Mouse (Mus musculus) neural tube, embryonic 13.5 days (tissue): ENCODE results near the gene A930018P22Rik. TPM values are rescaled to one million over a fixed set of nuclear protein-coding genes. Genes with fewer than 3 reads are reported as not detected.
A peak's percentile ranks its signal among the peaks of the same experiment; 100 is the strongest.
"Not testable (repeated sequence)": the region's sequence is repeated elsewhere in the genome, so short reads cannot be mapped to it uniquely, and the experiment has no call there.

Experiments used
- ATAC-seq: fragments of 200-750 bp; cut with Nextera tagmentation; 2 replicates; pipeline ENCODE4 v1.8.0; 2017; ENCODE audit warnings: low read depth, mild to moderate bottlenecking, moderate TSS enrichment, moderate library complexity
- H3K27ac ChIP-seq: fragments of 300-500 bp; sonication (generic); replicated peaks from 2 replicates; pipeline ENCODE4 v1.5.1; 2015; ENCODE audit warnings: moderate library complexity, mild to moderate bottlenecking, inconsistent platforms
- H3K27me3 ChIP-seq: fragments of 300-500 bp; sonication (generic); 2 replicates; pipeline ENCODE4 v1.6.1; 2015; ENCODE audit warnings: mild to moderate bottlenecking, inconsistent platforms
- H3K36me3 ChIP-seq: fragments of 300-500 bp; sonication (generic); 2 replicates; pipeline ENCODE4 v1.6.1; 2015; ENCODE audit warnings: mild to moderate bottlenecking, inconsistent platforms
- H3K4me1 ChIP-seq: fragments of 300-500 bp; sonication (generic); replicated peaks from 2 replicates; pipeline ENCODE4 v1.6.1; 2015; ENCODE audit warnings: inconsistent platforms
- H3K4me2 ChIP-seq: fragments of 300-500 bp; sonication (generic); 2 replicates; pipeline ENCODE4 v1.6.1; 2015; ENCODE audit warnings: inconsistent platforms, mild to moderate bottlenecking, moderate library complexity
- H3K4me3 ChIP-seq: fragments of 300-500 bp; sonication (generic); 2 replicates; pipeline ENCODE4 v1.5.1; 2015; ENCODE audit warnings: mild to moderate bottlenecking, inconsistent platforms
- H3K9ac ChIP-seq: fragments of 300-500 bp; sonication (generic); 2 replicates; pipeline ENCODE4 v1.6.1; 2015; ENCODE audit warnings: moderate library complexity, mild to moderate bottlenecking, inconsistent platforms
- H3K9me3 ChIP-seq: fragments of 300-500 bp; sonication (generic); 2 replicates; pipeline ENCODE4 v1.6.1; 2016; ENCODE audit warnings: inconsistent platforms
- WGBS: fragments of 180-500 bp; shearing (Covaris S2); methylation state at CpG from one replicate; pipeline ENCODE4 v1.1.7; 2015; 5-methylcytosine and 5-hydroxymethylcytosine counted together
- polyA plus RNA-seq: library from polyadenylated mRNA; unstranded; fragments of >200 nt; fragmentation: Nextera tagmentation; extraction: Ambion mirVana; gene quantifications from 2 replicates; pipeline ENCODE4 v1.2.1, GENCODE M21; 2015

Gene A930018P22Rik
- polyA plus RNA-seq = 0.24 TPM in 1 of 2 replicates, not detected in the other

DNA sequence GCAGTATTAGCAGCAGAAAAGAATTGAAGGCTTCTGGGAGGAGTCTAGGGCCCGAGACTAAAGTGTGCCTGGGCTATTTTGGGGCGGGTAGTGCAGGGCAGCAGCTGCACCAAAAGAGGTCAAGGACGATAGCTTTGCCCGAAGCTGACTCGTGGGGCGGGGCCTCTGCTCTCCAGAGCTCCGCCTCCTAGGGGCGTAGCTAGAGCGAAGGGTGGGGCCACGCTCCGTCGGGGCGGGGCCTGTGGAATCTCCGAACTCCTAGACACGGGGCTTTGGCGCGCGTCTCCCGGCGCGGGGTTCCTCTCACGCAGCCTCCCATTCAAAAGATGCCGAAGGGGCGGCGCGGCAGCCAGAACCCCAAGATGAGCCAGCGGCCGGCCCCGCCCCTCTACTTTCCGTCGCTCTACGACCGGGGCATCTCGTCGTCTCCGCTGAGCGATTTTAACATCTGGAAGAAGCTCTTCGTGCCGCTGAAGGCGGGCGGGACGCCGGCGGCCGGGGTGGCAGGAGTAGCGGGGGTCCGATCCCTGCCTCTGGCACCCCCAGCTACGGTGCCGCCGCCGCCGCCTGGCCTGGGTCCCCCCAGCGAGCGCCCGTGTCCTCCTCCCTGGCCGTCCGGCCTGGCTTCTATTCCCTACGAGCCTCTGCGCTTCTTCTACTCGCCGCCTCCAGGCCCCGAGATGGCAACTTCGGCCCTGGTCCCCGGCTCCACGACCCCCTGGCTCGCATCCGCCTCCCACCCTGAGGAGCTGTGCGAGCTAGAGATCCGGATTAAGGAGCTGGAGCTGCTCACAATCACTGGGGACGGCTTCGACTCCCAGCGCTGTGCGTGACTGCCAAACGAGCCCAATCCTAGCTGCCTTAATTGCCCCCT is at the start of gene A930018P22Rik:
Gene A930018P22Rik, plus strand, starts transcription at position 265 of the 874 bp plus-strand sequence.
- WGBS = under 1% methylated on average over 72 of the region's 74 CpGs
- peaks cover 27% of the 10 kb centered on the region for H3K27me3 ChIP-seq
- H3K4me2 ChIP-seq = peak within 1 kb of the TSS; percentile 95
- peak within 1 kb of the TSS; percentile 78 for H3K9ac ChIP-seq
- H3K27ac ChIP-seq = 0 out of 2 replicates have a peak within 1 kb of the TSS, but pooled peaks have one; percentile 49
- no peaks in the 10 kb centered on the region for H3K36me3 ChIP-seq
- ATAC-seq = peak; percentile 94
- H3K4me1 ChIP-seq = peaks cover 24% of the 10 kb centered on the region
- no peaks in the 10 kb centered on the region for H3K9me3 ChIP-seq
- peak within 1 kb of the TSS; percentile 73 for H3K4me3 ChIP-seq

DNA sequence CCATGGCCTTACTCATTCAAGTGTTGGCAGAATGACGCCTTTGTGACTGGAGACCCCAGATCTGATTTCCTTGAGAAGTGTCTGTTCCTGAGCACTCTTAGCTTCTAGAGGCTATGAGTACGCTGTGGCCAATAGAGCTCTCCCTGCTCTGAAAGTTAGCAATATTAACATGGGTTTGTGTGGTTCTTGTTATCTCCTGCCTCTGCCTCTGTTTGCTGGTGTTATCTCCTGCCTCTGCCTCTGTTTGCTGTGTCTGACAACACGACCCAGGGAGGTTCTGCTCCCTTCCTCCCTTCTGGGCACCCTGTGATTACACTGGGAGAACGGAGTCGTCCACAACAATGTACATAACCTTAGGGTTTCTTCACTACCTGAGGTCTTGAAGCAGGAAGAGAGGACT is 44.3 kb upstream of the A930018P22Rik start:
- H3K4me2 ChIP-seq, H3K4me3 ChIP-seq, H3K27ac ChIP-seq, H3K9me3 ChIP-seq, ATAC-seq, H3K9ac ChIP-seq, H3K27me3 ChIP-seq, H3K36me3 ChIP-seq, H3K4me1 ChIP-seq: not testable (repeated sequence)
- 76% methylated on average over 5 of the region's 5 CpGs for WGBS

DNA sequence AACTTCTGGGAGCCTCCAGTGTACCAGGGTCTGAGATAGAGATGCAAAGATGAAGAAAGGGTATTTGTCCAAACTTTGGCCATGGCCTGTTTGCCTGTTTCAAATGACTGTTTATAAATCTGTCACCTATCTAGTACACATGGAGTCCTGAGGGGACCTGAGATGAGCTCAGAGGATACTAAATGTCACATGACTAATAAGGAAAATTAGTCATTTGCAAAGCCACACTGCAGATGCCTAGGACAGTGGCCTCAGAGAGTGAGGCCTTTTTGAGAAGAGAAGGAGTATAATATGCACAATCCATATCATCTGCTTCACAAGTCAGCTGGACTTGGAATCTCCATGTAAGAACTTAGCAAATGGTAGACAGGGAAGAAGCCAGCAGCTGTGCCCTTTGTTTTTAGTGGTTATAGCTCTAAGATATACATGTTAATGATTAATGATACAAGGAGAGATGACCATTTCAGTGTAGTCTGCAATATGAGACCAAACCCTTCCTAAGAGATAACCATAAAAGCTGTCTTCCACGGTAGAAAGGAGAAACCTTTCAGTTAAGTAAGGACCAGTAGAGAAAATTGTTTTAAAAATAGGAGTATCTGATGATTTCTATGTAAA is 41.0 kb upstream of the A930018P22Rik start:
- not testable (repeated sequence) for H3K4me2 ChIP-seq, H3K9ac ChIP-seq, H3K27ac ChIP-seq, H3K36me3 ChIP-seq, H3K4me1 ChIP-seq, H3K4me3 ChIP-seq, H3K9me3 ChIP-seq, ATAC-seq, H3K27me3 ChIP-seq
- WGBS = no CpG with 5 or more reads among the region's 1 CpGs

DNA sequence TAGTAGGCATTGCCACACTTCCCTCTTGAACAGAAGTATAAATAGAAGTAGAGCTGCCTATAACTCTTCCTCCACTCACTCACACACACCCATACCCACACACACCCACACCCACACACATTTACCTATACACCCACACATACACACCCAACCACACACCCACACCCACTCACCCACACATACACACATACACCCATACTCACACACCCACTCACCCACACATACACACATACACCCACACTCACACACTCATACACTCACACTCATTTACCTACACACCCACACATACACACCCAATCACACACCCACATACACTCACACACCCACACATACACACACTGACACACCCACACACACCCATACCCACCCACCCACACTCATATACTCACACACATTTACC is 40.1 kb upstream of the A930018P22Rik start:
- Histone ChIP-seq H3K4me3 (no peak overlapping the region), H3K27ac (no peak overlapping the region), H3K4me1 (no peaks in the 10 kb centered on the region), H3K9me3 (no peaks in the 10 kb centered on the region), H3K9ac (no peak overlapping the region), H3K27me3 (no peaks in the 10 kb centered on the region), H3K4me2 (no peak overlapping the region), H3K36me3 (no peaks in the 10 kb centered on the region)
- no peak for ATAC-seq

DNA sequence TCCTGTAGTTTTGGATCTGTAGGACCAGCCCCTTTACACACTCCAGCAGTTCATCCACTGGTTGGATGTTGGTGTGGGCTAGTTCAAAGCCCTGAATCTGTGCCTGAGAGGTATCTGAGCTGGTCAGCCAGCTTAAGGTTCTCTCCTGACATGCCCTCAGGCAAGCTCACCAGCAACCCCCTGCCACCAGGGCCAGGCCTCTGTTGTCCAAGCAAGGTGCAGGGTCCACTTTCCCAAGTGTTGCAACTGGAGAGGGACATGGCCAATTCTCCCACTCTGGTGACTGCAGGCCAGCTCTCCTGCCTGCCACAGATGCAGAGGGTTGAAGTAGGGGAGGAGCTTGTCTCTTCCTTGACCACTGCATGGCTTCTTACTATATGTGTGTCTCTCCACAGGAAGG is 38.5 kb upstream of the A930018P22Rik start:
- not testable (repeated sequence) for H3K9ac ChIP-seq, ATAC-seq, H3K27me3 ChIP-seq, H3K36me3 ChIP-seq, H3K9me3 ChIP-seq, H3K27ac ChIP-seq, H3K4me1 ChIP-seq, H3K4me2 ChIP-seq, H3K4me3 ChIP-seq

DNA sequence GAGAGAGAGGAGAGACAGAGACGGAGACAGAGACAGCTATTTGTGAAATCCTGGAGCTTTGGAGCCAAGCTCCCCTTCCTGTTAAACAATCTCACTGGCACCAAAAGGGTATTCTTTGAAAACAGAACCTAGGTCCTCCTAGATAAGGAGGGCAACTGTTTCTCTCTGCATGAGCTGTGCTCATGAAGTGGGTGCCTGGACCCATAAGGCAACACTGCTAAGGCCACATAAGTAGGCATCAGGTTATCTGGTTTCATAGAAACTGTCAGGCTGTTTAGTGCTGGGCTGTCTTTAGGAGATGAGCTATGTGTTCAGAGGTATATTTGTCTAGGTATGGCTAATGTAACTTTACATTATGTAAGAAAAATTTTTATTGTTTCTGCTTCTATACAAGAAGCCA is 35.0 kb upstream of the A930018P22Rik start:
- not testable (repeated sequence) for H3K27me3 ChIP-seq, ATAC-seq, H3K4me1 ChIP-seq, H3K36me3 ChIP-seq, H3K4me2 ChIP-seq, H3K9ac ChIP-seq, H3K27ac ChIP-seq, H3K9me3 ChIP-seq, H3K4me3 ChIP-seq
- WGBS = 100% methylated on average over 1 of the region's 1 CpGs

DNA sequence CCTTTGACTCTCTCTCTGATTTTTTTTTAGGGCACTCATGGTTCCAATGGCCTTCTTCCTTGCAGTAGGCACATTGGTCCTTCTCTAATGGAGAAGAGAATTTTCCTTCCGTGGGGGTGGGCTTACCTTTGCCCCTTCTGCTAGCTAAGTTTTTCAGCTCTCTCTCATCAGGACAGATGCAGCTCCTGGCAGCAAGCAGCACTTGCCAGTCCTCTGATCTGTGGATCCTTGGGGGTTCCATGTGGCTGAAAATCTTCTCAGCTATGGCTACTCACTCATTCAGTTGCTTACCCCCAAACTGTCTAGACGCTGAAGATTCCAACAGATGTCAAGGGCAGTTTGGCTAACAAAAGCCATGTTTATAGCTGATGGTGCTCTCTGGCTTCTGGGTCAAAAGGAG is 29.3 kb upstream of the A930018P22Rik start:
- H3K27me3 ChIP-seq = no peaks in the 10 kb centered on the region
- H3K9ac ChIP-seq = no peak overlapping the region
- WGBS = 72% methylated on average over 2 of the region's 2 CpGs
- H3K4me2 ChIP-seq = no peak overlapping the region
- H3K27ac ChIP-seq = no peak overlapping the region
- H3K36me3 ChIP-seq = no peaks in the 10 kb centered on the region
- H3K4me1 ChIP-seq = peaks cover 10% of the 10 kb centered on the region
- ATAC-seq = no peak
- no peaks in the 10 kb centered on the region for H3K9me3 ChIP-seq
- no peak overlapping the region for H3K4me3 ChIP-seq

DNA sequence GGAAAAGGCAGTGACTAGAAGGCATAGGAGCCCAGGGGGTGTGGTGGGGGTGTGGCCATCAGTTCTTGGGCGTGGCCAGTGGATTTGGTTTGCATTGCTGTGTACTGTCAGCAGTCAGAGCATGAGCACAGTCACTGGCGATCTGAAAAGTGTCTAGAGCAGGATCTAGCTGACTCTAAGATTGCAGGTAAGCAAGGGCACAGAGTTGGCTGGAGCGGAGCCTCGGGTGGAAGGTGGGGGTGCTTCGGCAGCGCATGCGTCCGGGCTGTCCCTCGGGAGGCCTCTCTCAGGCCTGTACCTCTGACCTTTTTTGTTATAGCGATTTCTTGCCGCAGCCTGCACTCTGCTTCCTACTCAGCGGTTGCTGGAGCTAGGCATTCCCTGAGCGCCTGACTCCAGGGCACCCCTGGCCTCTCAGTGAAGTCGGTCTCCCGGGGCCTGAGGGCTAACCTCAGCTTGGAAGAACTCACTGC is 26.8 kb upstream of the A930018P22Rik start, which contains the start of gene Cd59a:
Gene Cd59a, plus strand, starts transcription at position 61 of the 473 bp plus-strand sequence.
- H3K36me3 ChIP-seq = no peaks in the 10 kb centered on the region
- peak; percentile 92 for ATAC-seq
- WGBS = 3% methylated on average over 15 of the region's 15 CpGs
- no peaks in the 10 kb centered on the region for H3K9me3 ChIP-seq
- peak within 1 kb of the TSS; percentile 43 for H3K4me3 ChIP-seq
- H3K4me2 ChIP-seq = peak within 1 kb of the TSS; percentile 63
- H3K27ac ChIP-seq = peak within 1 kb of the TSS; percentile 67
- peaks cover 10% of the 10 kb centered on the region for H3K4me1 ChIP-seq
- no peaks in the 10 kb centered on the region for H3K27me3 ChIP-seq
- H3K9ac ChIP-seq = peak within 1 kb of the TSS; percentile 67

DNA sequence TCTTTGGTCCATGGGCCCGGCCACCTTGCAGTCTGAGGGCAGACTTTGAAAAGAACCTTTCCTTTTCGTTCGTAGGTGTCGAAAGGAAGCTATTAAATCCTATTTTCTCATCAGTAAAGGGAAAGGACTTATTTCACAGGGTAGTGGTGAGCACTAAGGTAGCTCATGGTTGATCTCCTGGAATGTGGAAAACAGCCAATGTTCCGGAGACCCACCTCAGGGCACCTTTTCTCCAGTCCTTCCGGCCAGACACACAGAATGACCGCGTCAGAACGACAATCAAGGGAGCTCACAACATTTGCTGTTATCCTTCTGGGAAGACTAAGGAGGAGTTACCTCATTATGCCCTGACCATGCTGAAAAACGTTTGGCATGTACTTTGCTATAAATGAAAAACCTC is 26.3 kb upstream of the A930018P22Rik start:
- 37% methylated on average over 10 of the region's 10 CpGs for WGBS
- no peak for ATAC-seq

DNA sequence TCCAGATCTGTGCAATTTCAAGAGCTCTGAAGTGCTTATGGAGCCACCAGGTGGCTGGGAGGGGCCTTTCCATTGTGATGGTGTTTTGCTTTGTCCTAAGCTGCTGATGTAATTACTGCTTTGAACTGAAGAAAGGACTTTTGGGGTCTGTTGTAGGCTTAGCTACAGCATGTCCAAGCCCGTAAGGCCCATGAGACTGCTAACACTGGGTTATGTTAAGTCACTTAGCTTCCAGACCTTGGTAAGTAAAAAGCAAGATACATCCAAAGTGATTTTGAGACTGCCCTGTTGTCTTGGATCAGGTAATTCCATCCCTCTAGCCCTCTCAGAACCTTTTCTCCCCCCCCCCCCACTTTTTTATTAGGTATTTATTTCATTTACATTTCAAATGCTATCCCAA is 25.8 kb upstream of the A930018P22Rik start:
- H3K27me3 ChIP-seq, H3K4me3 ChIP-seq, H3K9me3 ChIP-seq, H3K9ac ChIP-seq, H3K27ac ChIP-seq, ATAC-seq, H3K36me3 ChIP-seq: not testable (repeated sequence)
- WGBS = 78% methylated on average over 1 of the region's 1 CpGs
- H3K4me2 ChIP-seq = peak overlapping the region; percentile 63; the same call in 1 of the 2 replicates
- peaks cover 10% of the 10 kb centered on the region for H3K4me1 ChIP-seq

More for the DNA sequence above, 26.3 kb upstream of the A930018P22Rik start:
- no peaks in the 10 kb centered on the region for H3K9me3 ChIP-seq
- peak overlapping the region; percentile 63 for H3K4me2 ChIP-seq
- peak overlapping the region; percentile 67 for H3K9ac ChIP-seq
- H3K27me3 ChIP-seq = no peaks in the 10 kb centered on the region
- H3K27ac ChIP-seq = peak overlapping the region; percentile 67
- H3K36me3 ChIP-seq = no peaks in the 10 kb centered on the region
- peaks cover 10% of the 10 kb centered on the region for H3K4me1 ChIP-seq
- peak overlapping the region; percentile 43 for H3K4me3 ChIP-seq

DNA sequence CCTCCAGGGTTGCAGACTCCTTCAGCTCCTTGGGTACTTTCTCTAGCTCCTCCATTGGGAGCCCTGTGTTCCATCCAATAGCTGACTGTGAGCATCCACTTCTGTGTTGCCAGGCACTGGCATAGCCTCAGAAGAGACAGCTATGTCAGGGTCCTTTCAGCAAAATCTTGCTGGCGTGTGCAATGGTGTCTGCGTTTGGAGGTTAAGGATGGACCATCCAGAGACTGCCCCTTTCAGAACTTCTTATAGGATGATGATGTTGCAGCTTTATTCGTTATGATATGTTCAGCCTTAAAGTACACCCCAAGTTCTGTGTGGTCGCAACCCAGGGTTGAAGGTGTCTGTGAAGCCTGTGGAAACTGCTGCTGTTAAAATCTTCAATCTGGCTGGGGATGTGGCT is 25.2 kb upstream of the A930018P22Rik start:
- 96% methylated on average over 4 of the region's 4 CpGs for WGBS
- not testable (repeated sequence) for H3K4me2 ChIP-seq, H3K4me3 ChIP-seq, H3K9ac ChIP-seq, H3K27ac ChIP-seq, ATAC-seq, H3K9me3 ChIP-seq, H3K36me3 ChIP-seq, H3K27me3 ChIP-seq
- peaks cover 10% of the 10 kb centered on the region for H3K4me1 ChIP-seq

DNA sequence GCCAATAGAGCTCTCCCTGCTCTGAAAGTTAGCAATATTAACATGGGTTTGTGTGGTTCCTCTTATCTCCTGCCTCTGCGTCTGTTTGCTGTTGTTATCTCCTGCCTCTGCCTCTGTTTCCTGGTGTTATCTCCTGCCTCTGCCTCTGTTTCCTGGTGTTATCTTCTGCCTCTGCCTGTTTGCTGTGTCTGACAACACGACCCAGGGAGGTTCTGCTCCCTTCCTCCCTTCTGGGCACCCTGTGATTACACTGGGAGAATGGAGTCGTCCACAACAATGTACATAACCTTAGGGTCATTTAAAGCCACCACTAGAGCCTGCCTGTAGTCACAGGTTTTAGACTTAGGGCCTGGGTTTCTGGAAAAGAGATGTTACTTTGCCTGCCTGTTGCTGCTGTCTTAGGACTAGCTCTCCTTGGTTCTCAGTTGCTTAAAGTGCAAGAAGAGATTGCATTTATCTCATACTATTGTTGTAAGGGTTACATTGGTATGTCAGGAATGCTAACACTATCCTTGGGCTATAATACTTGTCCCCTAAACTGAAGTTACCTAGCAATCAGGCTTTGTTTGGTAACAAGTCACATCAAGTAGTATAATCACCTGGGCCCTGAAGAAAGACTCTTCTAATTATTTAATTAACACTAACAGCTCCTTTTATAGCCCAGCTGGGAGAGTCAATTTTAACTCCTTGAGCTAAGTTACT is 23.9 kb upstream of the A930018P22Rik start:
- ATAC-seq = no peak
- no peaks in the 10 kb centered on the region for H3K9me3 ChIP-seq
- H3K9ac ChIP-seq = no peak overlapping the region
- H3K27ac ChIP-seq = no peak overlapping the region
- H3K27me3 ChIP-seq = no peaks in the 10 kb centered on the region
- WGBS = 31% methylated on average over 3 of the region's 3 CpGs
- H3K4me1 ChIP-seq = peaks cover 10% of the 10 kb centered on the region
- H3K36me3 ChIP-seq = no peaks in the 10 kb centered on the region
- H3K4me2 ChIP-seq = no peak overlapping the region
- no peak overlapping the region for H3K4me3 ChIP-seq
